8 mouse cellular contexts compared by ENCODE assay signal in the genomic region with DNA sequence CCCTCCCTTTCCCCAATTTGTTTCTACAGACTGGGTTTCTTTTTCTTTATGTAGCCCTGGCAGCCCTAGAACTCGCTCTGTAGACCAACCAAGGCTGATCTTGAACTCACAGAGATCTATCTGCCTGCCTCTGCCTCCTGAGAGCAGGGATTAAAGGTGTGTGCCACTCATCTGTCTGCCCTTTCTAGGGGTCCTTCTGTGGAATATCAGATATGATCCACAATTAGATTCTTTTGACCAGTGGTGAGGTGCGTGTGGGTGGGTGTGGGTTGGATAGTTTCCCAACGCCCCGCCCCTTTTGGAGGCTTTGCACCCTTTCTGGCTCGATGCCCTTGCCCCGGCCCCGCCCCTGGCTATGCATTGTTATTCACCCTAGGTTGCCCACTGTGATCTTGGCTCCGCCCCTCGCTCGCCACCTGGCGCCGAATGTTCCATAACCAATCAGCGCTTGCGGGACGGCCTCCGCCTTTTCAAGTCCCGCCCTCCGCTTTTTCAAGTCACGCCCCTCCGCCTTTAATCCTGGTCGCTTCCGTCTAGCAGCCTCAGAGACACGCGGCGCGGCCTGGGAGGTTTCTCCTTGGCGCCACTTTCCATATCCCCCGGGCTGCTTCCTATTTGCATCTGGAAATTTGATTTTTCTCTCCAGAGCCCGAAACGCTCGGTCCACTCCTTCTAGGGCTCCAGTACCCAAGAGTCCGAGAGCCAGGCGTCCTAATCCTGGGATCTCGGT. TPM values are rescaled to one million over a fixed set of nuclear protein-coding genes. Genes with fewer than 3 reads are reported as not detected.
DNase-seq lines count a peak whose midpoint lies in the region; ATAC-seq and TF ChIP-seq lines count a peak whose summit lies in the region.

Gene Slc1a5, plus strand, starts transcription at position 516 of the 730 bp plus-strand sequence.

- 3% methylated on average over 34 of the region's 34 CpGs for WGBS in forebrain, embryonic 14.5 days
- 3% methylated on average over 34 of the region's 34 CpGs for WGBS in neural tube, embryonic 15.5 days

- peaks cover 55% of the 10 kb centered on the region for H3K4me1 ChIP-seq in E14TG2a.4 (replicated peaks; ENCODE audit: low read depth, low read length)
- peaks cover 17% of the 10 kb centered on the region for H3K4me1 ChIP-seq in forebrain, embryonic 14.5 days (ENCODE audit: control insufficient read depth, insufficient read depth, low read length)
- peaks cover 43% of the 10 kb centered on the region for H3K4me1 ChIP-seq in neural tube, embryonic 15.5 days

- peak within 1 kb of the TSS; percentile 93 for H3K4me3 ChIP-seq in E14TG2a.4 (replicated peaks; ENCODE audit: low read length)
- H3K4me3 ChIP-seq in forebrain, embryonic 14.5 days (ENCODE audit: low read depth, low read length) = peak within 1 kb of the TSS; percentile 53
- peak within 1 kb of the TSS; percentile 55 for H3K4me3 ChIP-seq in neural tube, embryonic 15.5 days (replicated peaks)

- H3K9ac ChIP-seq in forebrain, embryonic 14.5 days (ENCODE audit: low read length) = peak within 1 kb of the TSS; percentile 69
- H3K9ac ChIP-seq in neural tube, embryonic 15.5 days (replicated peaks) = peak within 1 kb of the TSS; percentile 62

- H3K27me3 ChIP-seq in E14TG2a.4 (ENCODE audit: insufficient read depth, low read length) = peaks cover under 1% of the 10 kb centered on the region; the same call in 1 of the 2 replicates
- 0 out of 2 replicates have a peak, but pooled peaks cover 2% of the 10 kb centered on the region for H3K27me3 ChIP-seq in forebrain, embryonic 14.5 days (replicated peaks; ENCODE audit: control insufficient read depth, insufficient read depth, low read length)
- H3K27me3 ChIP-seq in neural tube, embryonic 15.5 days (replicated peaks) = 0 out of 2 replicates have a peak, but pooled peaks cover 9% of the 10 kb centered on the region

- peaks cover 29% of the 10 kb centered on the region for H3K36me3 ChIP-seq in E14TG2a.4 (ENCODE audit: insufficient read depth, low read length)
- H3K36me3 ChIP-seq in forebrain, embryonic 14.5 days (ENCODE audit: control insufficient read depth, insufficient read depth, low read length) = no peaks in the 10 kb centered on the region
- no peaks in the 10 kb centered on the region for H3K36me3 ChIP-seq in neural tube, embryonic 15.5 days

- peaks cover 4% of the 10 kb centered on the region for H3K9me3 ChIP-seq in E14TG2a.4 (ENCODE audit: low read length)
- H3K9me3 ChIP-seq in forebrain, embryonic 14.5 days (replicated peaks; ENCODE audit: control insufficient read depth, low read length) = no peaks in the 10 kb centered on the region
- H3K9me3 ChIP-seq in neural tube, embryonic 15.5 days (replicated peaks) = no peaks in the 10 kb centered on the region

- peak within 1 kb of the TSS; percentile 98 for H3K4me2 ChIP-seq in forebrain, embryonic 14.5 days (ENCODE audit: low read length)
- peak within 1 kb of the TSS; percentile 100 for H3K4me2 ChIP-seq in neural tube, embryonic 15.5 days

- H3K27ac ChIP-seq in forebrain, embryonic 14.5 days (ENCODE audit: low read depth, low read length) = no peak within 1 kb of the TSS; the same call in 1 of the 2 replicates
- no peak within 1 kb of the TSS; the same call in 1 of the 2 replicates for H3K27ac ChIP-seq in neural tube, embryonic 15.5 days (replicated peaks)

- ATAC-seq in forebrain, embryonic 14.5 days = peak; percentile 90
- peak; percentile 86 for ATAC-seq in neural tube, embryonic 15.5 days (ENCODE audit: low FRiP score)

- intact Hi-C loops in heart, postnatal 14 days (cut with DNase I) = loop anchor here (2.0 to 5.0 kb wide), 2 partner anchors 20 to 34 kb away; no protein-coding TSS in a partner anchor

- peak; percentile 96 for DNase-seq in c-Kit-positive CD71-positive TER-119-negative erythroid progenitor cells, embryonic 14.5 days (ENCODE audit: low read depth)
- DNase-seq in forebrain, embryonic 14.5 days (ENCODE audit: low spot score) = peak; percentile 96
- peak; percentile 88 to 92 for DNase-seq in heart, postnatal 14 days
- DNase-seq in layer of hippocampus, adult 11-12 months (ENCODE audit: low spot score) = peak; percentile 84
- DNase-seq in lung, adult 18-20 months = peak; percentile 97 to 98
- peak; percentile 91 for DNase-seq in testis, postnatal 14 days (ENCODE audit: low spot score)

- TF ChIP-seq CTCF in E14TG2a.4 (conservative IDR thresholded peaks at IDR 0.05; ENCODE audit: low read length) = no peak

RNA-seq across cellular contexts. Expression of gene Slc1a5, which starts in this region (rescaled TPM):
- 7.0 and 7.4 TPM in 2 replicates for polyA plus RNA-seq in forebrain, embryonic 14.5 days (2014; fragmentation: Nextera tagmentation; extraction: Ambion mirVana)
- total RNA-seq in heart, postnatal 14 days (2021) = 10 to 100 TPM; 26.5 to 35.4 TPM
- polyA plus RNA-seq in neural tube, embryonic 15.5 days (2015; fragmentation: Nextera tagmentation; extraction: Ambion mirVana) = 8.7 and 20.5 TPM in 2 replicates
